Mouse (Mus musculus): ENCODE data around the gene Arsg.

Gene Arsg

GRCm38 (mm10) chr11:109546305-109547001 is 73.3 kb downstream of the Arsg start:
- no peak for DNase-seq (ENCODE audit: low spot score)

- no peak for DNase-seq (ENCODE audit: low spot score)
These were observed 74.5 kb downstream of the Arsg start for GRCm38 (mm10) chr11:109547652-109548051.

GRCm38 (mm10) chr11:109549599-109550290 is 76.6 kb downstream of the Arsg start:
- no peak for DNase-seq (ENCODE audit: low spot score)

DNA sequence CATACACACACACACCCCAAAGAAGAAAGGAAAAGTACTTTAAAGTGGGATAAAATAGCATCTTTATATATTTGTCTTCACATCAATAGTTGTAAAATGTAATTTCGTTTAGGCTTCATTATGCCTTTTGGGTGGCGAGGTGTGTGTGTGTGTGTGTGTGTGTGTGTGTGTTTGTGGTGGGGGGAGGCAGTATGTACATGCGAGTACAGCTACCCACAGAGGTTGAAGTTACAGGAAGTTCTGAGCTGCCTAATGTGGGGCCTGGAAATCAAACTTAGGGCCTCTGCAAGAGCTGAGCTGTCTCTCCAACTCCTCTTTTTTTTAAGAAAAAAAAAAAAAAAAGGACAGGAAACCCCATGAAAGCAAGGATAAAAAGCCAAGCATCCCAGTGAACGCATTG is 80.7 kb downstream of the Arsg start:
- DNase-seq (ENCODE audit: low spot score): no peak

GRCm38 (mm10) chr11:109554443-109554842 is 81.3 kb downstream of the Arsg start:
- no peak for DNase-seq (ENCODE audit: low spot score)

DNA sequence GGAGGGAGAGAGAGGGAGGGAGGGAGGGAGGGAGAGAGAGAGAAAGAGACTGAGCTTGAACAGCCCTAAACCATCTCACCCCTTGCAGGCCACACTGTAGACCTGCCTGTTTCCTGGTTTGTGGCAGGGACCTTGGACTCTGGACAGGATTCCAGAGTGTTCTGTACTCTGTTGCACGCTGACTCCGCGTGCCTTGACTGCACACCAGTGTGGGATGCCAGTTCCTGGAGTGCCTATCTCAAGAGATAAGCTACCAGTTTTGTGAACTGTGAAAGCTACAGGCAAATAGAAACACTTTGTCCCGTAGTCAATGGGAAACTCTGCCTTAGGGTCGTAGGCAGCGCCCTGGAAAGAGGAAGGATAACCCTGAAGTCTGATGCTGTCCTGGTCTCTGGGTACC is 83.0 kb downstream of the Arsg start:
- no peak for DNase-seq (ENCODE audit: low spot score)

GRCm38 (mm10) chr11:109557419-109557818 is 84.2 kb downstream of the Arsg start:
- DNase-seq (ENCODE audit: low spot score): no peak

GRCm38 (mm10) chr11:109559241-109559640 is 86.1 kb downstream of the Arsg start:
- no peak for DNase-seq (ENCODE audit: low spot score)

GRCm38 (mm10) chr11:109560793-109561257 is 87.7 kb downstream of the Arsg start:
- DNase-seq (ENCODE audit: low spot score): no peak

DNA sequence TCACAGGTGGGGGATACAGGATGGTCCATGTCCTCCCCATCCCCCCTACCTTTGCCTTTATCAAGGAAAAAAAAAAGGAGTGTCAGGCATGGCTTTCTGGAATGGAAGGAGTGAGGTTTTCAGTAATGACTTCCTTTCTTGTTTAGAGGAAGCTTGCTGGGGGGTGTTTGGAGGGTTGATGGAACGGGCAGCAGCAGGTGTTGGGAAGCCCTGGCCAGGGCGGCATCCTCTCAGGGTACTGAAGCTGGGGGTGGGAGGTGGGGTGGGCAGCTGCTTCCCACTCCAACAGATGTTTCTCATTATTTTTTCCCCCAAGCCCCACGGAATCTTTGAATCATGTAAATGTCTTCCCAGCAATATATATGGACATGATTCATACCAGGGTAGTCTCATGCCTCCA is 88.3 kb downstream of the Arsg start:
- DNase-seq (ENCODE audit: low spot score): no peak

GRCm38 (mm10) chr11:109563708-109564107 is 90.5 kb downstream of the Arsg start:
- no peak for DNase-seq (ENCODE audit: low spot score)

GRCm38 (mm10) chr11:109564466-109565214 is 91.5 kb downstream of the Arsg start:
- DNase-seq (ENCODE audit: low spot score): no peak

- no peak for DNase-seq (ENCODE audit: low spot score)
These were observed 95.9 kb downstream of the Arsg start for GRCm38 (mm10) chr11:109569007-109569618.

GRCm38 (mm10) chr11:109569809-109570208 is 96.6 kb downstream of the Arsg start:
- DNase-seq (ENCODE audit: low spot score): no peak

DNA sequence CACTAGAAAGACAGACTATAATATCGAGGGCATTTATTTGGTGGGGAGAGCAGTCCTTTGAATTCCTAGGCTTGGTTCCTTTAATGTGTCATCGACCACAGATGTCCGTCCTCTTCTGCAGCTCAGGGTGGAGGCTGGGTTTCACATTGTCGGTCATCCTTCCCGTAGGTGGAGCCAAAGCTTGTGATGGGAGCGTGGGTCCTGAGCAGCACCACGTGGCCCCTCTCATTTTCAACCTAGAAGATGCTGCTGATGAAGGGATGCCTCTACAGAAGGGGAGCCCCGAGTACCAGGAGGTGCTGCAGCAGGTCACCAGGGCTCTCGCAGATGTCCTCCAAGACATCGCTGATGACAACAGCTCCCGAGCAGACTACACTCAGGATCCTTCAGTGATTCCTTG is 98.9 kb downstream of the Arsg start:
- DNase-seq (ENCODE audit: low spot score): no peak

- DNase-seq (ENCODE audit: low spot score): no peak
These were observed 101.4 kb downstream of the Arsg start for GRCm38 (mm10) chr11:109574604-109575003.

DNA sequence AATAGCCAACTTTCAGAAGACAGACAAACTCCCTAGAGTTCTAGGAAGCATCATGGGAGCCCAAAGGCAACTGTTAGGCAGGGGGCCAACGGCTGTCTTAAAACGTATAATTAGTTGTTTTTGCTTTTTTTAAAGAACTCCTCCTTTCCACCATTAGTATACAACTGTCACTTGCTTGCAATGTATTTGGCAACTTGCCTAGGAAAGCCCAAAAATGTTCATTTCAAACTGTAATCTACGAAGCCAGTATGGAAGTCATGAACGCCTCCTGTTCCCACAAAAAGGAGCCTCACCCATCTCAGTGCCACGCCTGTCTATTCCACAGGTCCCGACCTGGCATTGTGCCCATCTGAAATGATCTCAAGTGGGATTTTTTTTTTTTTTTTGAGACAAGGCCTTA is 102.7 kb downstream of the Arsg start:
- no peak for DNase-seq (ENCODE audit: low spot score)

DNA sequence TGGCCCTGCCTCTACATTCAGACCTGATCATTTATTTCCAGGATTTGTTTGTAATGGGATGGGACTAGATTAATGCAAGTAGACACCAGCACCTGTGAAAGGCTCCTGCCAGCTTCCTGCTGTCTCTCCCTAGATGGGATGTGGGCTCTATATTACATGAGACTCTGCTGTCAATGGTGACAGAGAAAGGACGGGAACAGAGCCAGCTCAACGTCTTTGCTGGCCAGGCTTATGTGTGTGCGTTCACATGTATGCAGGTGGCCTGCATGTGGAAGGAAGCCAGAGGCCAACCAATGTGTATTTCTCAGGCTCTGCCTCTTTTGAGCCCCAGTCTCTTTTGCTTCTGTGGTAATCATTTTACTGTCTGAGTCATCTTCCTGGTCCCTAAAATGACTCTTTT is 105.4 kb downstream of the Arsg start:
- peak; percentile 17 for DNase-seq (ENCODE audit: low spot score)

- no peak for DNase-seq (ENCODE audit: low spot score)
These were observed 106.8 kb downstream of the Arsg start for GRCm38 (mm10) chr11:109579999-109580398.

- no peak for DNase-seq (ENCODE audit: low spot score)
These were observed 110.8 kb downstream of the Arsg start for GRCm38 (mm10) chr11:109583986-109584385.

- DNase-seq (ENCODE audit: low spot score): peak; percentile 86
These were observed 111.9 kb downstream of the Arsg start for GRCm38 (mm10) chr11:109584843-109585713.
